Comparison of ENCODE assay signal across 23 mouse cellular contexts in the genomic region with DNA sequence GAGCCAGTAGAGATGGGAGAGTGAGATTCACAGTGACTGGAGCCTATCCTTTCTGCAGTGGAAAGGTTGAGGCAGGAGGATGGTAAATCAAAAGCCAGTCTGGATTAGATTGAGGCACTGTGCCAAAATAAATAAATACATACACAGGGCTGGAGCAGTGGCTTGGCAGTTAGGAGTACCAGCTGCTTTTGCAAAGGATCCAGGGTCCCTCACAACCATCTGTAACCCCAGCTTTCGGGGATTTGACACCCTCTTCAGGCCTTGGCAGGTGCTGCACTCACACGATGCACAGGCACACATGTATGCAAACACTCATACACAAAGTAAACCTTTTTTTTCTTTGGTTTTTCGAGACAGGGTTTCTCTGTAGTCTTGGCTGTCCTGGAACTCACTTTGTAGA. TPM values are rescaled to one million over a fixed set of nuclear protein-coding genes. Genes with fewer than 3 reads are reported as not detected.
DNase-seq lines count a peak whose midpoint lies in the region; ATAC-seq and TF ChIP-seq lines count a peak whose summit lies in the region.
"Had no signal": no experiment of that assay in that cellular context is flagged by ENCODE, and none has a peak within 500 bp of the region (broad histone marks: within the 10 kb centered on the region; RNA-seq: fewer than 3 reads in every experiment).

No protein-coding gene starts in this region.

- no peak for DNase-seq in heart, postnatal 4 days
- peak; percentile 61 for DNase-seq in R1 (ENCODE audit: low read depth, low spot score)
- DNase-seq in testis, postnatal 14 days (ENCODE audit: low spot score): no peak
- DNase-seq in cerebellum, postnatal 25 days: no peak
- DNase-seq: adrenal gland, adult 2 months; cerebellum, adult 11 months; cerebellum, adult 9-11 months; kidney, adult 18-20 months; liver, embryonic 13.5 days; lung, adult 2 months; lung, postnatal 36 days; midbrain, embryonic 14.5 days; retina, postnatal 1 day; thymus, postnatal 25 days had no signal

- TF ChIP-seq CTCF in intestine, postnatal 0 days (IDR thresholded peaks at IDR 0.05; ENCODE audit: low read depth): peak; percentile 8; the same call in 1 of the 2 replicates

- H3K4me3 ChIP-seq in heart, embryonic 12.5 days: no peak overlapping the region
- no peak overlapping the region for H3K4me3 ChIP-seq in intestine, postnatal 0 days (ENCODE audit: low read depth, low read length)
- no peak overlapping the region for H3K4me3 ChIP-seq in intestine, embryonic 15.5 days (replicated peaks)
- H3K4me3 ChIP-seq: embryonic facial prominence, embryonic 10.5 days; forebrain, embryonic 10.5 days; hindbrain, embryonic 12.5 days; left cerebral cortex, adult 2 months; liver, embryonic 13.5 days; megakaryocyte, embryonic 14.5 days; neural tube, embryonic 12.5 days had no signal

- 83% methylated on average over 3 of the region's 3 CpGs for WGBS in heart, embryonic 12.5 days
- WGBS in intestine, postnatal 0 days: 78% methylated on average over 3 of the region's 3 CpGs
- 76% methylated on average over 3 of the region's 3 CpGs for WGBS in intestine, embryonic 15.5 days

- no peak overlapping the region for H3K9ac ChIP-seq in heart, embryonic 12.5 days
- no peak overlapping the region for H3K9ac ChIP-seq in intestine, postnatal 0 days (ENCODE audit: low read depth, low read length)
- no peak overlapping the region for H3K9ac ChIP-seq in intestine, embryonic 15.5 days
- H3K9ac ChIP-seq: hindbrain, embryonic 12.5 days; liver, embryonic 13.5 days; neural tube, embryonic 12.5 days had no signal

- ATAC-seq in heart, embryonic 12.5 days (ENCODE audit: insufficient number of reproducible peaks, low FRiP score): no peak
- no peak for ATAC-seq in intestine, postnatal 0 days
- ATAC-seq in intestine, embryonic 15.5 days: no peak

- no peaks in the 10 kb centered on the region for H3K27me3 ChIP-seq in heart, embryonic 12.5 days (replicated peaks)
- H3K27me3 ChIP-seq in intestine, postnatal 0 days (replicated peaks; ENCODE audit: control insufficient read depth, insufficient read depth, low read length): no peaks in the 10 kb centered on the region
- H3K27me3 ChIP-seq in intestine, embryonic 15.5 days (replicated peaks): no peaks in the 10 kb centered on the region
- H3K27me3 ChIP-seq: hindbrain, embryonic 12.5 days; neural tube, embryonic 12.5 days had no signal

- 0 out of 2 replicates have a peak overlapping the region, but pooled peaks have one; percentile 72 for H3K27ac ChIP-seq in heart, embryonic 12.5 days (ENCODE audit: poor library complexity, severe bottlenecking)
- no peak overlapping the region for H3K27ac ChIP-seq in intestine, postnatal 0 days (ENCODE audit: low read depth, low read length)
- no peak overlapping the region for H3K27ac ChIP-seq in intestine, embryonic 15.5 days
- H3K27ac ChIP-seq: embryonic facial prominence, embryonic 10.5 days; forebrain, embryonic 10.5 days; hindbrain, embryonic 12.5 days; left cerebral cortex, adult 2 months; liver, embryonic 13.5 days; neural tube, embryonic 12.5 days had no signal

- peaks cover 32% of the 10 kb centered on the region for H3K4me1 ChIP-seq in heart, embryonic 12.5 days (replicated peaks)
- H3K4me1 ChIP-seq in intestine, postnatal 0 days (replicated peaks; ENCODE audit: control insufficient read depth, insufficient read depth, low read length): no peaks in the 10 kb centered on the region
- H3K4me1 ChIP-seq in intestine, embryonic 15.5 days (replicated peaks): 0 out of 2 replicates have a peak, but pooled peaks cover 4% of the 10 kb centered on the region

- no peak overlapping the region for H3K4me2 ChIP-seq in heart, embryonic 12.5 days
- H3K4me2 ChIP-seq in intestine, postnatal 0 days (replicated peaks; ENCODE audit: low read depth): no peak overlapping the region
- H3K4me2 ChIP-seq in intestine, embryonic 15.5 days (replicated peaks): no peak overlapping the region
- H3K4me2 ChIP-seq: hindbrain, embryonic 12.5 days; liver, embryonic 13.5 days; neural tube, embryonic 12.5 days had no signal

- H3K36me3 ChIP-seq in heart, embryonic 12.5 days: peaks cover 20% of the 10 kb centered on the region
- H3K36me3 ChIP-seq in intestine, postnatal 0 days (ENCODE audit: control insufficient read depth, insufficient read depth): no peaks in the 10 kb centered on the region
- H3K36me3 ChIP-seq in intestine, embryonic 15.5 days: no peaks in the 10 kb centered on the region
- H3K36me3 ChIP-seq: embryonic facial prominence, embryonic 10.5 days; forebrain, embryonic 10.5 days; liver, embryonic 13.5 days had no signal

- H3K9me3 ChIP-seq in heart, embryonic 12.5 days (replicated peaks): no peaks in the 10 kb centered on the region
- no peaks in the 10 kb centered on the region for H3K9me3 ChIP-seq in intestine, postnatal 0 days (ENCODE audit: control insufficient read depth)
- H3K9me3 ChIP-seq in intestine, embryonic 15.5 days: no peaks in the 10 kb centered on the region
- H3K9me3 ChIP-seq: embryonic facial prominence, embryonic 10.5 days; forebrain, embryonic 10.5 days; hindbrain, embryonic 12.5 days; liver, embryonic 13.5 days; megakaryocyte, embryonic 14.5 days; neural tube, embryonic 12.5 days had no signal

RNA-seq across cellular contexts. Expression of a gene that starts 5.4 kb away (rescaled TPM):
- polyA plus RNA-seq in heart, embryonic 12.5 days (2016; fragmentation: Nextera tagmentation; extraction: Ambion mirVana): 53.2 and 53.8 TPM in 2 replicates
- total RNA-seq in heart, postnatal 4 days (2021): 100 to 1,000 TPM; 213 to 221 TPM
- 6.0 and 7.0 TPM in 2 replicates for polyA plus RNA-seq in intestine, postnatal 0 days (2015; fragmentation: Nextera tagmentation; extraction: Ambion mirVana)
- polyA plus RNA-seq in intestine, embryonic 15.5 days (2015; fragmentation: Nextera tagmentation; extraction: Ambion mirVana): 12.6 and 13.3 TPM in 2 replicates

RNA-seq across cellular contexts. Expression of a gene that starts 6.4 kb away (rescaled TPM):
- 109 TPM in 2 replicates for polyA plus RNA-seq in heart, embryonic 12.5 days (2016; fragmentation: Nextera tagmentation; extraction: Ambion mirVana)
- 100 to 1,000 TPM; 120 to 130 TPM for total RNA-seq in heart, postnatal 4 days (2021)
- 106 and 112 TPM in 2 replicates for polyA plus RNA-seq in intestine, postnatal 0 days (2015; fragmentation: Nextera tagmentation; extraction: Ambion mirVana)
- 115 and 127 TPM in 2 replicates for polyA plus RNA-seq in intestine, embryonic 15.5 days (2015; fragmentation: Nextera tagmentation; extraction: Ambion mirVana)

RNA-seq across cellular contexts. Expression of a gene that starts 29.2 kb away (rescaled TPM):
- polyA plus RNA-seq in heart, embryonic 12.5 days (2016; fragmentation: Nextera tagmentation; extraction: Ambion mirVana): 10.6 and 11.7 TPM in 2 replicates
- total RNA-seq in heart, postnatal 4 days (2021): 1 to 10 TPM; 8.6 TPM
- polyA plus RNA-seq in intestine, postnatal 0 days (2015; fragmentation: Nextera tagmentation; extraction: Ambion mirVana): 6.4 and 7.8 TPM in 2 replicates
- 13.1 and 14.0 TPM in 2 replicates for polyA plus RNA-seq in intestine, embryonic 15.5 days (2015; fragmentation: Nextera tagmentation; extraction: Ambion mirVana)
